Mouse (Mus musculus): ENCODE results near the gene Cntn4.

Cntn4 gene

GRCm38 (mm10) chr6:105677149-105678031 is at the start of gene Cntn4:
Cntn4 (plus strand) TSS chr6:105677660.
- DNase-seq (ENCODE audit: low spot score): no peak

DNA sequence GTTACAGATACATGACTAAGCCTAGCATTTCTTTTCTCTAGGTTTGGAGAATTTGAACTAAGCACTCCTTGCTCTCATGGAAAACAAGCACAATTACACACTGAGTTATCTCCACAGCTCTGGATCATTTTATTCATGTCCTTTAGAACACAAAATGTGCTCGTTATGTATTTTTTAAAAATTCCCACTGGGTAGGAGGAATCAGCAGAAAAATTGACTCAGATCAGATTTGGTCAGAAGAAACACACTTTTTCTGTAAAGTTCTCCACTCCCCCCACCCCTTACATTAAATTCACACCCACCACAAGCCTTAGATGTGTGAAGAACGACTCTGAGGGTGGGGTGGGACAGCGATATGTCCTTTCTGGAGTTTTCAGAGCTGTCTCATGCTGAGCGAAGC is 3.2 kb upstream of the Cntn4 start:
- no peak for DNase-seq (ENCODE audit: low spot score)

DNA sequence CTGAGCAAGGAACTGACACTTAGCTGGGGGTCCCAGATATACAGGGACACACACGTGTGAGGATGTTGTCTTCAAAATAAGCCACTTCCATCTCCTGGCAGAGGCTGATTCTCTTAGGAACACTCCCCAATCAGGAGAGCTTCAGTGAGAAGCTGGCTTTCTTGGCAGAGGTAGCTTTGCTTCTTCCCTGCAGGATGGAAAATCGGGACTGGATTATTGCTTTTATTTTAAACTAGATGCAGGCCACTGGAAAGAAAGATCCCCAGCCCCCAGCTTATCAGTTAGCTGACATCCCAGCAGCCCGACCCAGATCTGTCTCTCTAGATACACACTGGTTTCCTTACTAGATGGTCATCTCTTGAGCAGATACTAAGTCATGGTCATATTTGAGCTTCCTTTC is 2.4 kb upstream of the Cntn4 start:
- DNase-seq (ENCODE audit: low spot score): no peak

GRCm38 (mm10) chr6:105676637-105677036 is 823 bp upstream of the Cntn4 start:
- no peak for DNase-seq (ENCODE audit: low spot score)

- DNase-seq (ENCODE audit: low spot score): no peak
Observed at GRCm38 (mm10) chr6:105678778-105679177, 1.3 kb downstream of the Cntn4 start.

DNA sequence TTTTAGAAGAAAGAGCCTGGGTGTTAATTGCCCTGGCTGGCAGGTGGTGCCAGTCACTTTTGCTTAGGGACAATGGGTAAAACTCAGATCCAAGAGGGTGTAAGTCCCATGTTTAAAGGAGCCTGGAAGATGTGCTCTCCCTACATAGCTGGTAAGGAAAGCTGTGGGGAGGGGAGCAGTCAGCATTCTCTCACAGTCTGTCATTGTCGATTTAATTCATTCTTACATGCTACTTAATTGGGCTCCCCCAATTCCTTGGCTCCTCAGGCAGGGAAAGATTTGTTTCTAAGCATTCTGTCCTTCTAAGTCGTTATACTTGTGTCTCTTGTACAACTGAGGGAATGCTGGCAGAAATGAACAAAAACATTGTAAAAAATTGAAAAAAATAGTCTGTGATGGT is 4.0 kb downstream of the Cntn4 start:
- DNase-seq (ENCODE audit: low spot score): no peak

DNA sequence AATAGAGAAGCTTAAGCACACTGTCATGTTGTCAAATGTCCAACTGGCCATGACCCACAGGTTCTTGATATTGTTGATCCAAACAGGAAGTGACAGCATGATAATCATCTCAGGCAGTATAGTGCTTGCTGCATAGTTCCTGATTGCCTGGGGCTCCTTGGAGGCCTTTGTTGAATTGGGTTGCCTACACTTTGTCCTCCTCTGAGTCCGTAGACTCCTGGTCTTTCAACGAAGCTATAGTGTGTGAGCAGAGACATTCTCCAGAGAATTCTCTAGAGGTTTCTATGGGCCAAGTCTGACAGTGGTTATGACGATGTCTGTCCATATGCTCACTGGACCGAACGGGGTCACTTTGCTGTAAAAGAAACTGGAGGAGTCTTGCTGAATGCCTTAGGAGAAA is 5.8 kb downstream of the Cntn4 start:
- DNase-seq (ENCODE audit: low spot score): no peak

DNA sequence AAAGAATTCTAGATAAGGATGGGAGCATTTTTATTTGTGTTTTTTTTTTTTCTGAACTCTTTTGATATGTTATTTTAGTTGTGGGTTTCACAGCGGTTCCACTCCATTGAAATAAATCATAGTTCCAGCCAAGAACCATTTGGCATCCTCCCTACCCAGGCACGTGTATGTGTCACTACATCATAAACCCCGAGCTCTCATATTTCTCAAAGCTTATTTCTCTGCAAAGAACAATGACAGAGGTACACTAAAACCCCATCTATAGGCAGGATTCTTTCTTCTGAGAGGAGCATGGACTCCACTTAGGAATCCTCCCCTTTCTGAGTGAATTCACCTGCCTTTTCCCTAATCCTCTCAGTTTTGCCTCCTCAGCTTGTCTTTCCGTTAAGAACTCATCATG is 6.7 kb downstream of the Cntn4 start:
- no peak for DNase-seq (ENCODE audit: low spot score)

DNA sequence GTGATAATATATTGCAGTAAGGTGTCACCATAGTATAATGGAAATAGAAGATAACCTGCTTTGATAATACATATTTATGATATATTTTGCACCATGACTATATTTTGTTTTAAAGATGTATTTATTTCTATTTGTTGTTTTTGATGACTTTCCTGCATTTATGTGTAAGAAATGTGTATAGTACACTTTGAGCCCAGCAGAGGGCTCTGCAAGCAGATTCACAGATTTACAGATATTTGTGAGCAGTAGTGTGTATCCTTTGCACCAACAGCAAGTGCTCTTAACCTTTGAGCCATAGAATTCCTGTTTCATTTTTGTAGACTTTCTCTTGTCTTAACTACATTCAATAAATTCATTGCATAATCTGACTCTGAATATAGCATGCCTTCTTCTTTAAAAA is 10.7 kb downstream of the Cntn4 start:
- DNase-seq (ENCODE audit: low spot score): no peak

DNA sequence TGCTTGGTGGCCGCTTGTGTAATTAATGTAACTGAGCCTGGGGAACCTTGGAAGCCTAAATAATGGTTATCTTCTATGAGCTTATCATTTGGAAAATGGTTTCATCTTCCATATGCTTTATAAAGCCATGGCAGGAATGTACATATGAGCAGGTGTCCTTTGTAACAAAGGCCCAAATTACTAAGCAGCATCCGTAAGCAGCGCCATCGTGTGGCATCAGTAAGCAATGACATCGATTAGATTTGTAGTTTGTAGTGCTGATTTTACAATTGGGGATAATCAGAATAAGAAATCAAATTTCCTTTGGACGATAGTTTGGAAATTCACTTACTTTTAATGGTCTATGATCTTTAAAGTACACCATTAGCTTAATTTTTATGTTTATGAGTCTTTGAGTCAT is 64.6 kb downstream of the Cntn4 start:
- DNase-seq (ENCODE audit: low spot score): no peak

GRCm38 (mm10) chr6:105780616-105781015 is 103.2 kb downstream of the Cntn4 start:
- no peak for DNase-seq (ENCODE audit: low spot score)

GRCm38 (mm10) chr6:105788462-105788861 is 111.0 kb downstream of the Cntn4 start:
- no peak for DNase-seq (ENCODE audit: low spot score)

DNA sequence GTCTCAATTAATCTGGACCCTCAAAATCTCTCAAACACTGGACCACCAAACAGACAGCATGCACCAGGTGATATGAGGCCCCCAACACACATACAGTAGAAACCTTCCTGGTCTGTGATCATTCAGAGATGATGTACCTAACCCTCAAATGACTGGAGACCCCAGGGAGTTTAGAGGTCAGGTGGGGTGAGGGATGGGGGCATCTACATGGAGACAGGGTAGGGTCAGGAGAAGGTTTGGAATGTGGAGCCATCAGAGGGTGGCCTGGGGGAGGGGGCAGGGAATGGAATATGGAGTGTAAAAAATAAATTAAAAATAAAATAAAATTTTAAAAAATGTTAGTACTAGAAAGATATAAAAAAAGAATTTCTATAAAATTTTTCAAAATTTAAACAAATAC is 157.6 kb downstream of the Cntn4 start:
- no peak for DNase-seq (ENCODE audit: low spot score)

DNA sequence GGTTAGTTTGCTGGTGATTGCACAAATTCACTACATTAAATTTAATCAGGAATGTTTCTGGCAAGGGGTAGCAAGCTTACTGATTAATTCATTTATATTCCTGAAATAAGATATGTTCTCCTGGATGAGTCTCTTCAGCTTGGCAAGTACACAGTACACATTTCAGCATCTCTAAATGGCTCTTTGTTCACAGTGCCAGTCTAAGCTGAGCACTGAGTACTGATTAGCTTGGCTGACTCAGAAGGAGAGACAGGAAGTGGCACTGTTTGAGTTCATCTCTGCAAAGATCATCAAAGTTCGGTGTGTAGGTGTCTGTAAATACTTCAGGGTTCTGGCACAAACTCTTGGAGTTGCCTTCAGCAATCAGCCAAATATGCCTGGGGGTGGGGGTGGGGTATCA is 169.8 kb downstream of the Cntn4 start:
- no peak for DNase-seq (ENCODE audit: low spot score)

GRCm38 (mm10) chr6:105892838-105893237 is 215.4 kb downstream of the Cntn4 start:
- DNase-seq (ENCODE audit: low spot score): no peak

DNA sequence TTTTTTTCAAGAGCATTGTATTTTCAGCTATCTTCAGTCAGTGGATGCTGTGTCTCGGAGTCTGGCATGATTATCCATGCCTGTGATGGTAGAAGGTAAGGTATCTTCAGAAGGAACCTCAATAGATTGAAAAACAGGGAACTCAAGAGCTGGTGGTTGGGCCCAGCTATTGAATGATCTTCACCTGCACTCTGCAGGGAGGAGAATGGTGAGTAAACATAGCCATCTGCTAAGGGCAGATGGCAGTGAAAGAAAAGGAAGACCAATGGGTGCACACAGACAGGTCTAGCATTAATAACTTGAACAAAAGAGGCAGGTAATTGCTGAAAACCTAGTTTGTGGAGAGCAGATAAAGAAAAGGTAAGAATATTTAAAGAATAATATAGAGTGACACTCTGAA is 261.0 kb downstream of the Cntn4 start:
- DNase-seq (ENCODE audit: low spot score): no peak

DNA sequence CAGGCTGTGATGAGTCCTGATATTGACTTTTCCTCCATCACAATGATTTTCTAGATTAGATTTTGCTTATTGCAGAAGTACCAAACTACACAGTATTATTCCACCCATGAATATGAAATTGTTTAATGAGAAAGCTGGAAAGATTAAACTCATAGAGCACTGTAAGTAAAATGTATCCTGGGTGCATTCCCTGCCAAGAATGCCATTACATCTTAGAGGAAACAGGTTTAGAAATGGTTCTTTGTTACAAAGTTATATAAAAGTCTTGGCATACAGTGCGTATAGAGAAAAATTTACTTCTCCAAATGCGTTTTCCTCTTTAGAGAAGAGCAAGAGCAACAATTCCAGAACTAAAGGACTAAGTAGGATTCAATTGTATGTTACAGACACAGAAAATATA is 261.8 kb downstream of the Cntn4 start:
- DNase-seq (ENCODE audit: low spot score): no peak

GRCm38 (mm10) chr6:105940591-105940990 is 263.1 kb downstream of the Cntn4 start:
- DNase-seq (ENCODE audit: low spot score): no peak

DNA sequence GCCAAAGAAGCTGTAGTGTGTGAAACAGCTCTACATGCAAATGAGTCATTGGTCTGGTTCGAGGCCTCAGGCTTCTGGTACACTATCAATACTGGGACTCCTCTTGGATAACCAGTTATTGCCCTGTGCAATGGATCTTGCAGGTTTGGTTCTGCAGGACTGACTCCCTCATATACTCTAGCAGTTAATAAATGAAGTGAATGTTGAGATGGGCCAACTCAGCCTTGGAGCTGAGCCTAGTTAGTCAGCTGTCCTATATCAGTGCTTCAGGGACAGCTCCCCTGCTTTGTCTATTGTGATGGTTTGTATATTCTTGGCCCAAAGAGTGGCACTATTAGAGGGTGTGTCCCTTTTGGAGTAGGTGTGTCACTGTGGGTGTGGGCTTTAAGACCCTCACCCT is 314.0 kb downstream of the Cntn4 start:
- DNase-seq (ENCODE audit: low spot score): no peak

DNA sequence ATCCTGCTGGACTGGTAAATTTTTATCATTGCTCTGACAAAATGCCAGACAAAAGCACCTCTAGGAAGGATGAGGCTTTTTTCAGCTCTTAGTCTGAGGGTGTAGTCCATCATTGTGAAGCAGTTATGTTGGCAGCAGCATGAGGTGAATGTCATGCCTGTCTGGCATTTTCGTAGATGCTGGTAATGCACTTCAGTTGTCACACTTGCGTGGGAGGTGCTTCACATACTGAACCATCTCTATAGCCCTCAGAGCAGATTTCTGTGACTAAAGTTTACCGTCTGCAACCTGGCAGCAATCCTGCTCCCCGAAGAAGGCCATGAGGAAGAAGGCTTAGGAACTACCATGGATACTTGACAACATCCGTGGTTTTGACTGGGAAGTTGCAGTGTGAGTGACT is 335.6 kb downstream of the Cntn4 start:
- no peak for DNase-seq (ENCODE audit: low spot score)

GRCm38 (mm10) chr6:106015126-106015525 is 337.7 kb downstream of the Cntn4 start:
- no peak for DNase-seq (ENCODE audit: low spot score)

DNA sequence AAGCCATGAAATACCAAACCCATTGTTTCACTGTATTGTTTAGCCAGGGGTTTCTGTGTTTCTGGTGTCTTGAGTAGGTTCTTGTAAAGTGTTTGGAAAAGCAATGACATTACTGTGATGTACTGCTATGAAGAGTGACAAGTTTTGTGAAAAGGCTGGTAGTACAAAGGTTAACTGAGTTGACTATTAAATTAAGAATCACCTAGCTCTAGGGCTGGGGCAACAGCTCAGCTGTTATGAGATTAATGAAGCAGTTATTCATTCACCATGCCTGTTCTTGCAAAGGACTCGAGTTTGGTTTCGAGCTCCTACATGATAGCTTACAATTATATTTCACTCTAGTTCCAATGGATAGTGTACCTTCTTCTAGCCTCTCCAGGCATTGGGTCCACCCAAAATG is 371.4 kb downstream of the Cntn4 start:
- DNase-seq (ENCODE audit: low spot score): no peak

GRCm38 (mm10) chr6:106056123-106056522 is 378.7 kb downstream of the Cntn4 start:
- no peak for DNase-seq (ENCODE audit: low spot score)

DNA sequence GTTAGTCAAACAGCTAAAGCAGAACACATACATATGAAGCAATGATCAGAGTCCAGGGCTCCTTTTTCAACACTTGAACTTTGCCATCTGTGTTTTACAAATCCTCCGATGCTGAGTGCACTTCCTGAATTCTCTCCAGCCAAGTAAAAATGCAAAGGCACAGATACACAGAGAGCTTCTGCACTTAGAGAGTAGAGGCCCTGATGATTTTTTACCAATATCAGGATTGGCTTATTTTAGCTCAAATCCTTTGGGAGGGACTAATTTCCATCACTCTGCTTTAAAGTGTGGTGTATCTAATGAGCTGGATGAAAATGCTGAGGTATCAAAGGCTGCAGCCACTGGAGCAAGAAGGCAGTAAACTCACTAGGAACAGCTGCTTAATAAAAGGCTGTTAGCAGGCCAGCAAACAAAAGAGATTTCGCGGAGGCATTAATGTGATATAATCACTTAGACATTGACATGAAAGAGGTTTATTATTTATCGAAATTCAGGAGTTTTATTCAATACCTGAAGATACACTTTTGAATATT is 400.7 kb downstream of the Cntn4 start:
- no peak for DNase-seq (ENCODE audit: low spot score)

Measured in spleen, adult 12 weeks (tissue).